8 mouse cellular contexts compared by ENCODE assay signal in the genomic region with DNA sequence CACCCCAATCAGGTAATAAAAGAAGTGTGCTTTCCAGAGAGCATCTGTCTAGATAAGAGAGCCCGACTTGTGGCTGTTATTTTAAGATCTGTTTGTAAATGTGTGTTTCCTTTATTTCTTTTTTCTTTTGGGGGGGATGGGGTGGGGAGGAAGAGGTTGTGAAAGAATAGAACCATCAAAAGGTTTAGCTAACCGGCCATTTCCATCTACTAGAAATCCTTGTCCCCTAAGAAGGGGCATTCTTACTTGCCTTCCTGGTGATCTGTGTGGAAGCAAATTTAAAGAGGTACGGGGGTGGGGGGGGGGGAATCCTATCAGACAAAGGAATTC. TPM values are rescaled to one million over a fixed set of nuclear protein-coding genes. Genes with fewer than 3 reads are reported as not detected.
DNase-seq lines count a peak whose midpoint lies in the region; TF ChIP-seq lines count a peak whose summit lies in the region.

No protein-coding gene starts in this region.

- no peak for TF ChIP-seq CTCF in left cerebral cortex, adult 2 months (IDR thresholded peaks at IDR 0.05)
- TF ChIP-seq CTCF in cortical plate, adult 2 months (IDR thresholded peaks at IDR 0.05; ENCODE audit: extremely low read depth, insufficient read depth, low read length) = no peak

- intact Hi-C loops in left cerebral cortex, adult 2 months (cut with DNase I) = no loop called here
- intact Hi-C loops in left cerebral cortex, postnatal 10 days (cut with DNase I) = no loop called here
- intact Hi-C loops in left cerebral cortex, postnatal 25 days (cut with DNase I) = no loop called here

- H3K4me3 ChIP-seq in left cerebral cortex, adult 2 months = peak overlapping the region; percentile 93
- peak overlapping the region; percentile 78 for H3K4me3 ChIP-seq in cortical plate, adult 2 months (ENCODE audit: insufficient read depth, low read length)

- H3K4me1 ChIP-seq in cortical plate, adult 2 months (ENCODE audit: control insufficient read depth, insufficient read depth, low read length) = no peaks in the 10 kb centered on the region; the same call in 1 of the 2 replicates

- DNase-seq in left cerebral cortex, adult 2 months (ENCODE audit: extremely low spot score in 1 of 2, low spot score in 2 of 2) = no peak
- DNase-seq in left cerebral cortex, postnatal 10 days (ENCODE audit: extremely low spot score in 1 of 2, low spot score in 2 of 2) = no peak
- DNase-seq in induced T-regulatory cell, adult 2 months (ENCODE audit: low read depth) = peak; percentile 50
- DNase-seq in naive thymus-derived CD4-positive, alpha-beta T cell, adult 2 months (ENCODE audit: low read depth) = peak; percentile 57
- DNase-seq in adrenal gland, postnatal 36 days = no peak
- no peak for DNase-seq in ovary, adult 18-20 months (ENCODE audit: low spot score)
- DNase-seq in left cerebral cortex, postnatal 25 days (ENCODE audit: low spot score in 2 of 2) = no peak

- no peak overlapping the region for H3K27ac ChIP-seq in left cerebral cortex, adult 2 months
- H3K27ac ChIP-seq in cortical plate, adult 2 months (ENCODE audit: insufficient read depth, low read length) = no peak overlapping the region

- TF ChIP-seq POLR2A in cortical plate, adult 2 months (IDR thresholded peaks at IDR 0.05; ENCODE audit: extremely low read depth, insufficient read depth, low read length) = no peak

RNA-seq across cellular contexts. Expression of gene Rcor1, which starts 1.3 kb away (rescaled TPM):
- total RNA-seq in left cerebral cortex, adult 2 months (2021) = 10 to 100 TPM; 16.2 to 19.8 TPM
- 10 to 100 TPM; 18.0 to 18.3 TPM for total RNA-seq in left cerebral cortex, postnatal 10 days (2021)
- 11.3 and 11.6 TPM in 2 replicates for polyA plus RNA-seq in cortical plate, adult 2 months (2012; rRNA removed)
- total RNA-seq in adrenal gland, postnatal 36 days (2021) = 10 to 100 TPM; 44.1 to 67.8 TPM
- 10 to 100 TPM; 17.1 to 19.6 TPM for total RNA-seq in left cerebral cortex, postnatal 25 days (2021)

Comparison
In these comparisons a context has a peak if more than half of its experiments do, and no peak if none do; other contexts are left out.
1. DNase-seq: peak in induced T-regulatory cell, adult 2 months (single experiment) and naive thymus-derived CD4-positive, alpha-beta T cell, adult 2 months (single experiment); none in left cerebral cortex, adult 2 months (0 of 2), left cerebral cortex, postnatal 10 days (0 of 2), adrenal gland, postnatal 36 days (0 of 2), ovary, adult 18-20 months (single experiment) and left cerebral cortex, postnatal 25 days (0 of 2).